Mouse (Mus musculus) cerebellum, adult 2 months (tissue): ENCODE measurements around the gene Ube2ql1.

ENCODE experiments used
- CTCF ChIP-seq: fragments of 200-500 bp; IDR thresholded peaks from 2 replicates; pipeline ENCODE4 v1.5.1; 2011; ENCODE audit warnings: low read depth, mild to moderate bottlenecking, control low read depth, low read length, moderate library complexity, borderline replicate concordance; ENCODE audit not compliant: insufficient read depth
- POLR2A ChIP-seq: fragments of 200-500 bp; IDR thresholded peaks from 2 replicates; pipeline ENCODE4 v1.6.1; 2011; ENCODE audit warnings: low read length, control low read depth, borderline replicate concordance; ENCODE audit not compliant: insufficient read depth

DNA sequence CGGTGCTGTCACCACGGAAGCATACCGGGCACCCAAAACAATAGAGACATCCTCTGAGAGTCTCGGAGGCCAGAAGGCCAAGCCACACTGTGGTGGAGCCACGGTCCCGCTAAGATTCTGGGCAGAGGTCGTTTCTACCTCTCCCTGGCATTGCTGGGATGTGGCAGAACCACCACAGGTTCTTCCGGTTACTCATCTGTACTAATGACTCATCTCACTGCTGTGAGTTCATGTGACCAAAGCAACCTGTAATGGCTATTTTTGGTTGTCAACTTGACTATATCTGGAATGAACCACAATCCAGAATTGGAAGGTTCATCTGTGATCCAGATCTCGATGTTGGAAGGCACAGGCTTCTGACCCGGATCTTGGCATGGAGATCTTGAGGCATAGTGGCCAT lies 28.5 kb upstream of the Ube2ql1 start:
- no peak for TF ChIP-seq CTCF
- TF ChIP-seq POLR2A: no peak
